Mouse (Mus musculus) lung, embryonic 14.5 days (tissue): ENCODE results near the gene Tbcd. TPM values are rescaled to one million over a fixed set of nuclear protein-coding genes. Genes with fewer than 3 reads are reported as not detected.

Experiments used
- ATAC-seq: fragments of 200-750 bp; cut with Nextera tagmentation; 2 replicates; pipeline ENCODE4 v1.8.0; 2017; ENCODE audit warnings: mild to moderate bottlenecking, moderate TSS enrichment, moderate library complexity; ENCODE audit not compliant: insufficient read depth
- DNase-seq: peaks from one replicate; pipeline ENCODE4 v3.0.0-alpha.2; 2015
- H3K27ac ChIP-seq: fragments of 300-500 bp; sonication (generic); 2 replicates; pipeline ENCODE4 v1.5.1; 2014; ENCODE audit warnings: low read depth, mild to moderate bottlenecking, moderate library complexity
- H3K27me3 ChIP-seq: fragments of 300-500 bp; sonication (generic); 2 replicates; pipeline ENCODE4 v1.6.1; 2014; ENCODE audit warnings: low read length, control low read depth; ENCODE audit not compliant: insufficient read depth
- H3K36me3 ChIP-seq: fragments of 300-500 bp; sonication (generic); 2 replicates; pipeline ENCODE4 v1.6.1; 2014; ENCODE audit warnings: control low read depth; ENCODE audit not compliant: insufficient read depth
- H3K4me1 ChIP-seq: fragments of 300-500 bp; sonication (generic); 2 replicates; pipeline ENCODE4 v1.6.1; 2014; ENCODE audit warnings: antibody characterized with exemption, control low read depth; ENCODE audit not compliant: insufficient read depth
- H3K4me2 ChIP-seq: fragments of 300-500 bp; sonication (generic); 2 replicates; pipeline ENCODE4 v1.6.1; 2014; ENCODE audit warnings: mild to moderate bottlenecking
- H3K4me3 ChIP-seq: fragments of 300-500 bp; sonication (generic); 2 replicates; pipeline ENCODE4 v1.5.1; 2014; ENCODE audit warnings: low read depth, low read length
- H3K9ac ChIP-seq: fragments of 300-500 bp; sonication (generic); 2 replicates; pipeline ENCODE4 v1.6.1; 2014
- H3K9me3 ChIP-seq: fragments of 300-500 bp; sonication (generic); 2 replicates; pipeline ENCODE4 v1.6.1; 2016; ENCODE audit warnings: low read depth, low read length, control low read depth
- CTCF ChIP-seq: IDR thresholded peaks from 2 replicates; pipeline ENCODE4 v1.5.1; 2016; ENCODE audit warnings: antibody characterized with exemption, low read depth
- WGBS: fragments of 180-500 bp; shearing (Covaris S2); extraction: QIAGEN DNeasy Blood & Tissue Kit; methylation state at CpG from one replicate; pipeline ENCODE4 v1.1.7; 2014; 5-methylcytosine and 5-hydroxymethylcytosine counted together
- polyA plus RNA-seq: library from polyadenylated mRNA; unstranded; fragments of >200 nt; fragmentation: Nextera tagmentation; extraction: Ambion mirVana; gene quantifications from 2 replicates; pipeline ENCODE4 v1.2.1, GENCODE M21; 2014

Tbcd gene
- polyA plus RNA-seq, 1 experiment from 2014 or later, result 41.3 TPM

- 85% methylated on average over 4 of the region's 4 CpGs for WGBS
- Histone ChIP-seq H3K27ac (no peak overlapping the region; the same call in 1 of the 2 replicates), H3K36me3 (no peaks in the 10 kb centered on the region), H3K27me3 (no peaks in the 10 kb centered on the region), H3K4me3 (no peak overlapping the region), H3K4me2 (no peak overlapping the region), H3K9ac (no peak overlapping the region), H3K4me1 (peaks cover 21% of the 10 kb centered on the region; the same call in 1 of the 2 replicates), H3K9me3 (no peaks in the 10 kb centered on the region)
- no peak for ATAC-seq
- no peak for TF ChIP-seq CTCF
- no peak for DNase-seq
Measured at GRCm38 (mm10) chr11:121547925-121548324, 96.2 kb downstream of the Tbcd start.

- H3K4me1 ChIP-seq, result peaks cover 16% of the 10 kb centered on the region; the same call in 1 of the 2 replicates
- ATAC-seq (peak; percentile 52; the same call in 1 of the 2 replicates), DNase-seq (peak; percentile 67)
- H3K27ac ChIP-seq, result peak overlapping the region; percentile 75; the same call in 1 of the 2 replicates
- no peaks in the 10 kb centered on the region for H3K27me3 ChIP-seq
- TF ChIP-seq CTCF, result no peak
- no peak overlapping the region for H3K4me3 ChIP-seq
- no peaks in the 10 kb centered on the region for H3K9me3 ChIP-seq
- H3K4me2 ChIP-seq, result no peak overlapping the region
- H3K9ac ChIP-seq, result no peak overlapping the region
- H3K36me3 ChIP-seq, result no peaks in the 10 kb centered on the region
- WGBS, result 59% methylated on average over 12 of the region's 12 CpGs
Measured at GRCm38 (mm10) chr11:121548996-121549842, 97.5 kb downstream of the Tbcd start.

GRCm38 (mm10) chr11:121549843-121550647, 98.3 kb downstream of the Tbcd start:
- no peak for TF ChIP-seq CTCF
- Histone ChIP-seq H3K27ac (peak overlapping the region; percentile 75), H3K9me3 (no peaks in the 10 kb centered on the region), H3K27me3 (no peaks in the 10 kb centered on the region), H3K4me3 (no peak overlapping the region), H3K4me2 (no peak overlapping the region), H3K9ac (no peak overlapping the region), H3K4me1 (peaks cover 16% of the 10 kb centered on the region; the same call in 1 of the 2 replicates), H3K36me3 (no peaks in the 10 kb centered on the region)
- WGBS, result 53% methylated on average over 17 of the region's 17 CpGs
- ATAC-seq (peak; percentile 38; the same call in 1 of the 2 replicates), DNase-seq (peak; percentile 44)

DNA sequence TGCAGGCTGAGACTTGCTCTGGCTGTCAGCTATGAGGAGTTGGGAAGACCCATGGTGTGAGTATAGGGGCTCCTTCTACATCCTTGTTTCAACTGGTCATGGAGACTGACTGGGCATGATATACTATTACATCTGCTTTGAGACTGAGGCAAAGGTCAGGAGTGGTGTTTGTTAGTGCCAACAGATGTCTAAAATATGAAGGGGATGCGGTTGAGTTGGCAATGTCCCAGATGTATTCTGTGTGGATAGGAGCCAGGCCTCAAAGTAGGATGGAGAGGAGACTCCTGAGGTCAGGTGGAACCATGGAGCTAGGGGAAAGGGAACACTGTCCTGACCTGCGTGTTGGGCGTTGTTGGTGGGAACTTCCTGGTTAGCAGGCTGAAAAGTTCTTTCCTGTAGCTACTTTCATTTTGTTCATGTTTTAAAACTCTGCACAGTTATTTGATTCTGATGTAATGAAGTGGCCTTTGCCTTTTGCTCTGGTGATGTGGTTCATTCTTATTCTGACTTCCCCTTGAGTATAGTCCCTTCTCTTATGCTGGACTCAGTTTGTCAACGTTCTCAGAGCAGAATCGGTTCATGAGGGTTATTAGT, 99.6 kb downstream of the Tbcd start:
- H3K27ac ChIP-seq, result no peak overlapping the region

DNA sequence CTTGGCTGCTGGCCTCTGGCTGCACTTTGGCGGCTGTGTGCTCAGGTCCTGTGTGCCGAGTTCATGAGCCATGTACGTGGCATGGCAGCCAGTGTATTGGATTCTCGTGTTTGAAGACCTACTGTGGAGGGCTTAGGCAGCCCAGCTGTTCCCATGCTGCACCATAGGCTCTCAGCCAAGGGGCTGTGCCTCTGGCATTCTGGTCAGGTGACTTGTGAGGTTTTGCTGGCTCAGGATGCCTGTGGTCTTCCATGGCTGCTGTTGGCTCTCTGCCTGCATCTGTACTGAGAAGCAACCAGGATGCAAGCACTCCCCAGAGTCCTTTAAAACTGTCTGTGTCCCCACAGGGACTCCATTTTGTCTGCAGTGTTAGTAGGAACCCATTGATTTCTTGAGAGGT, 100.4 kb downstream of the Tbcd start:
- no peaks in the 10 kb centered on the region for H3K27me3 ChIP-seq
- H3K4me2 ChIP-seq, result no peak overlapping the region
- no peak overlapping the region for H3K9ac ChIP-seq
- DNase-seq (peak; percentile 70), ATAC-seq (peak; percentile 42; the same call in 1 of the 2 replicates)
- H3K27ac ChIP-seq, result no peak overlapping the region; the same call in 1 of the 2 replicates
- no peak for TF ChIP-seq CTCF
- no peaks in the 10 kb centered on the region for H3K36me3 ChIP-seq
- WGBS, result 41% methylated on average over 4 of the region's 4 CpGs
- no peak overlapping the region for H3K4me3 ChIP-seq
- H3K9me3 ChIP-seq, result no peaks in the 10 kb centered on the region
- peaks cover 16% of the 10 kb centered on the region; the same call in 1 of the 2 replicates for H3K4me1 ChIP-seq

More for the DNA sequence above, 99.6 kb downstream of the Tbcd start:
- Histone ChIP-seq H3K4me1 (peaks cover 16% of the 10 kb centered on the region; the same call in 1 of the 2 replicates), H3K9me3 (no peaks in the 10 kb centered on the region), H3K9ac (no peak overlapping the region), H3K4me2 (no peak overlapping the region), H3K36me3 (no peaks in the 10 kb centered on the region), H3K4me3 (no peak overlapping the region), H3K27me3 (no peaks in the 10 kb centered on the region)
- 72% methylated on average over 5 of the region's 5 CpGs for WGBS
- ATAC-seq (no peak), DNase-seq (no peak)
- no peak for TF ChIP-seq CTCF

DNA sequence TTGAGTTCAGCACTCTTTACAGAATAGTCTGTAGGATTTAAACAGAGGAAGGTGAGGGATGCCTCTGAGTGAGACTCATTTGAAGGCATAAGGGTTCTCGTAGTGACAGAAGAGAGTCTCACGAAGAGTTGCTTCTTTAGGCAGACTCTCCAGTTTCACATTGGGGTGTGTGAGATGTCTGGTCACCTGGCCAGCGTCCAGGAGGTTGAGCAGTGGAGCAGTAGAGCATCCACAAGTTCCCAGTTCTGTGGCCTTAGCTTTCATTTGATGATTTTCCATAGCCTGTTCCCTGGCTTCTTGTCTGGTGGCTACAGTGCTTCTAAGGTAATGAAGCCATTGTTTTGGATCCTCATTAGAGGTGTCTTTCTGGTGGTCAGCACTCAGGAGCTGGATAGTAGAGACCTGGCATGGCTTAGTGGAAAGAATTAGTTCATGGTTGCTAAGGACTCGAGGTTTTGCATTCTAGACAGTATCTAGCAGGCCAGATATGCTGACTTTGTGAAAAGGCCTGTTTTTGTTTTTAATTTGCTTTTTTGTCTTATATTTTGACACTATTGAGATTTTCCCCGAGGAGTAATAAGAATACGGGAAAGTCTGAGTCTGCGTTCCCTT, 101.2 kb downstream of the Tbcd start:
- no peak overlapping the region for H3K4me3 ChIP-seq
- 82% methylated on average over 7 of the region's 7 CpGs for WGBS
- no peak overlapping the region for H3K4me2 ChIP-seq
- H3K4me1 ChIP-seq, result peaks cover 16% of the 10 kb centered on the region; the same call in 1 of the 2 replicates
- H3K9ac ChIP-seq, result no peak overlapping the region
- H3K27me3 ChIP-seq, result no peaks in the 10 kb centered on the region
- TF ChIP-seq CTCF, result no peak
- H3K9me3 ChIP-seq, result no peaks in the 10 kb centered on the region
- ATAC-seq (no peak), DNase-seq (peak; percentile 24)
- no peak overlapping the region for H3K27ac ChIP-seq
- H3K36me3 ChIP-seq, result no peaks in the 10 kb centered on the region
